Mouse (Mus musculus): ENCODE results near the gene Atp13a5. TPM values are rescaled to one million over a fixed set of nuclear protein-coding genes. Genes with fewer than 3 reads are reported as not detected.

The Atp13a5 gene
- not detected for polyA plus RNA-seq (2012; fragmentation: generic; extraction: Trizol)

GRCm38 (mm10) chr16:29378458-29378857 is at the start of gene Atp13a5:
Atp13a5 (minus strand) TSS chr16:29378732.

GRCm38 (mm10) chr16:29209605-29210411 is 168.7 kb downstream of the Atp13a5 start, which contains the start of gene Hrasls:
Hrasls (plus strand) TSS chr16:29209695.

Other genes starting within 250 kb of the Atp13a5 start
- gene Hrasls, start 169.0 kb downstream of the Atp13a5 start, polyA plus RNA-seq (2012; fragmentation: generic; extraction: Trizol): not detected
- gene Atp13a4, start 166.1 kb upstream of the Atp13a5 start, polyA plus RNA-seq (2012; fragmentation: generic; extraction: Trizol): not detected
- 1 to 10 TPM; 1.2 to 6.3 TPM for gene Opa1, start 200.6 kb upstream of the Atp13a5 start, polyA plus RNA-seq (2012; fragmentation: generic; extraction: Trizol)

Measured in C3H10T1/2 (cell line).